Mouse (Mus musculus): ENCODE data around the gene Dock6.

GRCm38 (mm10) chr9:21853961-21854360 lies 1.5 kb upstream of the Dock6 start:
- no peak for TF ChIP-seq CTCF (IDR thresholded peaks at IDR 0.05; ENCODE audit: low read depth, low read length)
- TF ChIP-seq GATA1 (IDR thresholded peaks at IDR 0.05; ENCODE audit: borderline replicate concordance, low read length), result no peak
- no peak for TF ChIP-seq TAL1 (conservative IDR thresholded peaks at IDR 0.05; ENCODE audit: low read depth, low read length)
- no peak for TF ChIP-seq POLR2AphosphoS5 (IDR thresholded peaks at IDR 0.05; ENCODE audit: insufficient replicate concordance, low read depth, low read length)
